Mouse (Mus musculus): ENCODE results near the gene Lst1.

DNA sequence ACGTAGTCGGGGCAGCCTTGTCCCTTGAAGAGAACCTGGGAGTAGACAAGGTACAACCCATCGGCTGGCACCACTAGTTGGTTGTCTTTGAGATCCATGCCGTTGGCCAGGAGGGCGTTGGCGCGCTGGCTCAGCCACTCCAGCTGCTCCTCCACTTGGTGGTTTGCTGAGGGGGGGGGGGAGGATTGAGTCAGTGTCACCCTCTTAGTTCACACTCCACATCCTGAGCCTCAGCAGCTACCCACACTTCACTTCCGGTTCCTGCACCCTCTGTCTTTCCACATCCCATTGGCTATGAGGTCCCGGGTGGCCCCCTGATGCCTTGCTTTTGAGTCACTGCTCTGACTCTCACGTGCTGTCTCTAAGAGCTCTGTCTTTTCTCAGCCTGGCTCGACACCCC is 12.2 kb upstream of the Lst1 start:
- 0 out of 2 replicates have a peak, but pooled peaks have one; percentile 21 for TF ChIP-seq EP300 (IDR thresholded peaks at IDR 0.05; ENCODE audit: low read length)
- TF ChIP-seq JUND (conservative IDR thresholded peaks at IDR 0.05; ENCODE audit: low read depth, low read length) = no peak
- peak; percentile 51; the same call in 1 of the 2 replicates for TF ChIP-seq POLR2A (IDR thresholded peaks at IDR 0.05; ENCODE audit: low read depth, low read length)
- TF ChIP-seq POLR2AphosphoS2 (IDR thresholded peaks at IDR 0.05; ENCODE audit: low read depth, low read length) = no peak
- TF ChIP-seq ZMIZ1 (IDR thresholded peaks at IDR 0.05; ENCODE audit: low read depth, low read length) = no peak
- TF ChIP-seq ZKSCAN1 (IDR thresholded peaks at IDR 0.05; ENCODE audit: borderline replicate concordance, low read depth, low read length) = no peak
- TF ChIP-seq BHLHE40 (IDR thresholded peaks at IDR 0.05; ENCODE audit: low read depth, low read length) = peak; percentile 98
- TF ChIP-seq CTCF (conservative IDR thresholded peaks at IDR 0.05 in 1 of 2, IDR thresholded peaks at IDR 0.05 in 1 of 2; ENCODE audit: low read depth in 2 of 2, low read length in 2 of 2) = no peak
- TF ChIP-seq SIN3A (IDR thresholded peaks at IDR 0.05; ENCODE audit: low read length) = 0 out of 2 replicates have a peak, but pooled peaks have one; percentile 61
- TF ChIP-seq MAZ (IDR thresholded peaks at IDR 0.05; ENCODE audit: low read depth, low read length) = no peak; the same call in 1 of the 2 replicates
- TF ChIP-seq CHD1 (IDR thresholded peaks at IDR 0.05; ENCODE audit: low read depth, low read length) = no peak
- peak; percentile 70; the same call in 1 of the 2 replicates for TF ChIP-seq TCF12 (IDR thresholded peaks at IDR 0.05; ENCODE audit: low read depth, low read length)
- no peak for TF ChIP-seq ZNF384 (IDR thresholded peaks at IDR 0.05; ENCODE audit: low read depth, low read length)
- no peak for TF ChIP-seq USF2 (conservative IDR thresholded peaks at IDR 0.05; ENCODE audit: low read depth, low read length)

Measured in CH12.LX (cell line).